Mouse (Mus musculus) CD4-positive, CD25-positive, alpha-beta regulatory T cell, adult 2 months (primary cell): ENCODE measurements around the gene Cfap46.

Source experiments
- DNase-seq: peaks from one replicate; pipeline ENCODE4 v3.0.0-alpha.2; 2012; ENCODE audit warnings: low read depth, low spot score

Gene Cfap46

DNA sequence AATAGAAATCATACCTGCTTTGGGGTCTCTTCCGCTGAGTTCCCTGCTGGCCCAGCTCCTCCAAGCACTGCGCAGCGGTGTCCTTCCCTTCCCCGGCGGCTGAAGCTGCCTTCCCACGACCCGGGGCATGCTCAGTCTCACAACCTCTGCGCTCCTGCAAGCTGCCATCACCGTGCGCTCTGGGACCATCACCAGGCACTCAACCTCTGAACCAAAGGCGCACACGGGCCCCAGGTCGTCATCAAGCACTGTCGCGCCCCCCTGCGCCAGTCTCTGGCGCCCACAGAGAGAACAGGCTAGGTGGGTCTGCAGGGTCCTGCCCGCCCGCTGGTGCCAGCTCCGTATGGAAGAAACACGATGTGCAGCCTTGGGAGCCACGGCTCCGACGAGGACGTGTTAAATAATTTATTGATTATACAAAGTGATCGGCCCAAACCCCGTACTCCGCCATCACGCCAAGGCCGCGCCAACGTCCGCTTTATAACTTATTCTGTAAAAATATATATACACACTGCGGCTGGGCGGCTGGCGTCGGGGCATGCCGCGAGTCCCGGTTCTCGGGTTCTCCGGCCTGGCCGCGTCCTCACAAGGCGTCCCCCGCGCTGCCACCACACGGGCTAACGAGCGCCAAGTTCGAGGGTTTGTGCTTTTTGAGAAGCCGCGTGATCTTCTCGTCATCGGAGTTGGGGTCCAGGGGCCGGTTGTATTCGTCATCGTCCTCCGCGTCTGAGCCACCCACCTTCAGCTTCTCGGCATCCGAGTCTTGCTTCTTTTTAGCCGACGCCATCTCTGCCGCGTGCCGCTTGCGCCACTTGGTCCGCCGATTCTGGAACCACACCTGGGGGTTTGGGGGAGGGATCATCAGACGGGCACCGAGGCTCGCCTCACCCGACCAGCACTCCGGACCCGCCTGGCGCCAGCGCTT lies 102.5 kb downstream of the Cfap46 start:
- DNase-seq: no peak

DNA sequence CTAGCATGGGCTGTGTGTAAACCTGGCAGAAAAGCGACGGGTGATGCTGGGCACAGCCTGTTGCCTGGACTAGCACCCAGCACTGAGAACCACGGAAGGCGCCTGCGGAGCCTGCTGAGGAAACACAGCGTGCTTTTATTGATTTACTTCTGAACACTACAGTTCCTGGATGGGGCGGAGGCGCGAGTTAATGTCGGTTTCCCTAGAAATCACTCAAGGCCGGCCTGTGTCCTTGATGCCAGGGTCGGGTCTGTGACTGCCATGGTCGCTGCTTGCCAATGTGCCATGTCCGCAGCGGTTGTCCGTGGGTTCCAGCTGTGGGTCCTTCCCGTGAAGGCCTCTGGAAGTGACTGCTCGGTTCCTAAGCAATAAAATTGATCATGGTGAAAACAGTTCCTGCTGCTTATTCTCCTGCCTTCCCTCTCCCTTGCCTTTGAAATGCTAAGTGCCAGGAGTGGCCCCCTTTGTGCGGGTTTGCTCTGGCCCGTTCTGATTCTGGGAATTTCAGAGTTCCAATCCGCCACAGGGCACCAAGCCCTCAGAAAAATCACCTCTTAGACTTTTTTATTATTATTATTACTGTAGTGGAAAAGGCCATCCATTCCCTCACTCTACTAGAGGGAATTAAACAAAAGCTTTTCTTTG lies 104.2 kb downstream of the Cfap46 start:
- DNase-seq: no peak

- no peak for DNase-seq
Observed at GRCm38 (mm10) chr7:139576064-139576686, 107.4 kb downstream of the Cfap46 start.

DNA sequence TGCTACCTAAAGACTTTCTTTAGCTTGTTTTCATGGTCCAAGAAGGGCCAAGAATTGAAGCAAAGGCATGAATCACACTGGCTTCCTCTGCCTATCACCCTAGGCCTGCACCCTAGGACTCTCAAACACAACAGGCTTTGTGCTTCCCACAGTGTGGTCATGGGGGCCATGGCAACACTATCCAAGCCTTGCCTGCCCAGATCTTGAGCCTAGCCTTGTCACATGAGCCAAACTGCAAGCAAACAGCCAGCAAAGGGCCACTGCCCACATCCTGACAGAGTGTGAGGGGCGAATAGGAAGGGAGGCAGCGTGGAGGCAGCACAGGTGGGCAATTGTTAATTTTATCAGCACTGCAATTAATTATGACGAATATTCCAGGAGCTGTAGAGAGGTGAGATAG lies 111.0 kb downstream of the Cfap46 start:
- DNase-seq: no peak

DNA sequence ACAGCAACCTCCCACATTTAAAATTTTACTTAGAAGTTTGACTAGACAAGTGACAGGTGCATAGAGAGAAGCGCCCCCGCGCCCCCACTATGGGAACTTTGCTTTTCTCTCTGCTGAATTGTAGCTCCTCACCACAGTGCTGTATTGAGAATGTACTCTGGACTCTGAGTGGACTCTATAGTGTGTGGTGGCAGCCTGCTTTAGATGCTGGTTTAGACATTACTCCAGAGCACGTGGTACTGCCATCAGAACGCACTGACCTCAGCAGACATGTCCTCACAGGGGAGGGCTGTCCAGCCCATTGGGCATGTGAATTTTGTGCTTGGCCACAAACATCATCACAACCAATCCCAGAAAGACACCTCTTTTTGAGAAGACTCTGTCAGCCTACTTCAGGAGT lies 112.8 kb downstream of the Cfap46 start:
- DNase-seq: no peak

DNA sequence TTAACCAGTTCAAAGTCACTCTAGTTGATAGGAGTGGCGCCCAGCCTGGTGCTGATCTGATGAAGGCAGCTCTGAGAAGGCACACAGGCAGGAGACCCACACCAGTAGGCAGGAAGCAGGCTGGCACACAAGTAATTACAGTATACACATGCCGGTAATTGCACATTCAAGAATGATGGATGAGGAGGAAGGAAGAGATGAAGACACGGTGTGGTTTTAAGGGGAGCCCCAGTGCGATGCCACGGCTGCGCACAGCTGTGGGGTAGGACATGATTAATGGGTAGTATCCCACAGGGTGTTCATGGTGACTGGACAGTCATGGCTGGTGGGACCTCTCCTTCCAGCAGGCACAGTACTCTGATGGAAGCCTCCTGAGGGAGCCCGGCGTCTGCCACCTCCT lies 117.1 kb downstream of the Cfap46 start:
- DNase-seq: no peak

- DNase-seq: no peak
Observed at GRCm38 (mm10) chr7:139565998-139566397, 117.6 kb downstream of the Cfap46 start.

DNA sequence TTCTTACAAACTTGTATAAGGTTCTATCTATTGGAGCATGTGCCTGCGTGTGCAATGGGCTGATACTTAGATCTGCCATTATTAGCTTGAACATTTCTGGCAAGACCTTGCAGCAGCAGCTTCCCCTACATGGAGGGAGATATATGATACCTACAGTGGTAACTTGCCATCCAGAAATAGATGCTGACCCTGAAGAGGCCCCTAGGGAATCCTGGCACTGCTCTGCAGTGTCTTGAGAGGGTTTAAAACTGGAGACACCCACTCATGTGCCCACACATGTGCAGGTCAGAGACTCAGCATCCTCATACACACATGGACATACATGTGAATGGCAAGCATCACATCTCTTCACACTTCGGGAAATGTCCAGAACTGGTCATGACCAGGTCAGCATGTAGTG lies 119.5 kb downstream of the Cfap46 start:
- no peak for DNase-seq

DNA sequence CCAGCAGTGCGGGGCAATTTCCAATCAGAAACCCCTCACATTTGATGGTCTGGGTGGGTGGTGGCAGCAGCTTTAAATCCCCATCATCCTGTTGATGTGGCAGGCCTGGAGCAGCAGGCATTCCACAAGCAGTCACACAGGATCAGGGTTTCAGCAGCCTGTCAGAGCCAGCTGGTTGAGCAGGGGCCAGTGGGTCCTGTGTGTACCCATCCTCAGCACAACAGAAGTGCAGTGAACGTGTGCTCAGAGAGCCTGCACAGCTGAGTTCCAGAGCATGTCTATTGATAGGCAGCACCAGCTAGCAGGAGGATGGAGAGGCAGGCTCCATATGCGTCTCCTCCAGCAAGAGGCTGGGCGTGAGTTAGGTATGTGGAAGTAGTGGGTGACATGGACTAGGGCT lies 120.2 kb downstream of the Cfap46 start:
- DNase-seq: no peak

DNA sequence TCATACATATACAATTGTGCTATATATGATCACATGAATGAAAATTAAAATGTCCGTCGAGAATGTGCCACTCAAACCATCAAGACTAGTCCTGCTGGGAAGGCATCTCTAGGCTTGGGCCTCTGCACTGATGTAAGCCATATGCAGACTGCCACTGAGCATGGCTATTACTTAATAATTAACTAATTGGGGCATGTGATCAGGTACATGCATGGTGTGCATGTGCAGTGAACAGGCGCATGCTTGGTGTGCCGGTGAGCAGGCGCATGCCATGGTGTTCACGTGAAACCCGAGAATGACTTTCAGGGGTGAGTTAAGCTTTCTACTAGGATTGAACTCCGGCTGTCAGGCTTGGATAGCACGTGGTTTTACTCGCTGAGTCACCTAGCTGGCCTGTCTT lies 124.0 kb downstream of the Cfap46 start:
- no peak for DNase-seq

- DNase-seq: no peak
Observed at GRCm38 (mm10) chr7:139556746-139557526, 126.7 kb downstream of the Cfap46 start.

GRCm38 (mm10) chr7:139556331-139556730 lies 127.3 kb downstream of the Cfap46 start:
- DNase-seq: no peak

- DNase-seq: no peak
Observed at GRCm38 (mm10) chr7:139551519-139551918, 132.1 kb downstream of the Cfap46 start.
